Mouse (Mus musculus) kidney, postnatal 14 days (tissue): ENCODE measurements around the gene E2f2.

Experiments used
- DNase-seq: peaks from one replicate; pipeline ENCODE4 v3.0.0; 2022; ENCODE audit warnings: mixed read lengths

Gene E2f2

GRCm38 (mm10) chr4:136177244-136177611 lies 5.0 kb downstream of the E2f2 start:
- peak; percentile 59 for DNase-seq

- DNase-seq: peak; percentile 67
Measured at GRCm38 (mm10) chr4:136177612-136178474, 5.6 kb downstream of the E2f2 start.

- no peak for DNase-seq
Measured at GRCm38 (mm10) chr4:136178475-136178921, 6.3 kb downstream of the E2f2 start.

GRCm38 (mm10) chr4:136179456-136179855 lies 7.3 kb downstream of the E2f2 start:
- no peak for DNase-seq

GRCm38 (mm10) chr4:136179998-136180397 lies 7.8 kb downstream of the E2f2 start:
- peak; percentile 88 for DNase-seq

GRCm38 (mm10) chr4:136180408-136181330 lies 8.5 kb downstream of the E2f2 start:
- DNase-seq: peak; percentile 90

GRCm38 (mm10) chr4:136181367-136181766 lies 9.2 kb downstream of the E2f2 start:
- no peak for DNase-seq

- peak; percentile 69 for DNase-seq
Measured at GRCm38 (mm10) chr4:136185375-136185774, 13.2 kb downstream of the E2f2 start.

GRCm38 (mm10) chr4:136186315-136186714 lies 14.1 kb downstream of the E2f2 start:
- DNase-seq: no peak

- peak; percentile 77 for DNase-seq
Measured at GRCm38 (mm10) chr4:136186739-136187472, 14.7 kb downstream of the E2f2 start.

GRCm38 (mm10) chr4:136188973-136189737 lies 17.0 kb downstream of the E2f2 start:
- DNase-seq: no peak

- no peak for DNase-seq
Measured at GRCm38 (mm10) chr4:136189912-136190311, 17.7 kb downstream of the E2f2 start.

- DNase-seq: no peak
Measured at GRCm38 (mm10) chr4:136193571-136193970, 21.4 kb downstream of the E2f2 start.

- DNase-seq: no peak
Measured at GRCm38 (mm10) chr4:136195029-136195428, 22.8 kb downstream of the E2f2 start.

GRCm38 (mm10) chr4:136195629-136196028 lies 23.4 kb downstream of the E2f2 start:
- DNase-seq: no peak

- DNase-seq: no peak
Measured at GRCm38 (mm10) chr4:136196201-136196600, 24.0 kb downstream of the E2f2 start.

GRCm38 (mm10) chr4:136198846-136199245 lies 26.7 kb downstream of the E2f2 start:
- DNase-seq: no peak

GRCm38 (mm10) chr4:136199562-136200292 lies 27.5 kb downstream of the E2f2 start:
- peak; percentile 69 for DNase-seq

- peak; percentile 79 for DNase-seq
Measured at GRCm38 (mm10) chr4:136202509-136202908, 30.3 kb downstream of the E2f2 start.

- no peak for DNase-seq
Measured at GRCm38 (mm10) chr4:136204775-136205174, 32.6 kb downstream of the E2f2 start.
